Mouse (Mus musculus) G1E (cell line): ENCODE data around the gene Srarp.

ENCODE experiments used
- CTCF ChIP-seq: IDR thresholded peaks from 2 replicates; pipeline ENCODE4 v1.5.1; 2012; ENCODE audit warnings: low read depth, low read length, inconsistent platforms, mixed read lengths
- GATA1 ChIP-seq: IDR thresholded peaks from 2 replicates; pipeline ENCODE4 v1.6.1; 2012; ENCODE audit warnings: borderline replicate concordance, low read length, inconsistent platforms, mixed read lengths
- POLR2AphosphoS5 ChIP-seq: IDR thresholded peaks from 2 replicates; pipeline ENCODE4 v1.6.1; 2012; ENCODE audit warnings: low read depth, low read length, inconsistent platforms; ENCODE audit not compliant: insufficient replicate concordance
- TAL1 ChIP-seq: conservative IDR thresholded peaks from 2 replicates; pipeline ENCODE4 v1.6.1; 2012; ENCODE audit warnings: low read depth, low read length, inconsistent platforms, mixed read lengths

DNA sequence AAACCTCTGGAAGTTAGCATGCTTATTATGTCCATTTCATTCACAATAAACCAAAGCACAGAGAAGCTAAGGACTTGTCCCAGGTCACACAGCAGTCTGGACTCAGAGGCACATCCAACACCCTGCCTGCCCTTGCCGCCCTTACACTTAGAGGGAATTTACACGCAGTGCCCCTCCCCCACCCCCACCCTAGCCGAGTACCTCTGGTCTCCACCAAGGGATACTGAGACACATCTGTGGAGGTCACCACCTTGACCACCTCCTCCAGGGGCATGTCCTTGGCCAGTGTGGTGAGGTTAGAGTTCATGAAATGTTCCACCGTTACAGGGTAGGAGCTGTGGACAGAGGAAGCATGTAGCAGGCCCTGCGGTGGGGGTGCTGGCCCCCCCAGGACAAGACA lies 48.0 kb downstream of the Srarp start:
- no peak for TF ChIP-seq CTCF
- no peak for TF ChIP-seq GATA1
- TF ChIP-seq POLR2AphosphoS5 = no peak
- TF ChIP-seq TAL1 = no peak
